Mouse (Mus musculus) lung, embryonic 14.5 days (tissue): ENCODE data around the gene Rtl8a. TPM values are rescaled to one million over a fixed set of nuclear protein-coding genes. Genes with fewer than 3 reads are reported as not detected.
"Not testable (repeated sequence)": the region's sequence is repeated elsewhere in the genome, so short reads cannot be mapped to it uniquely, and the experiment has no call there.

Experiments
- ATAC-seq: fragments of 200-750 bp; cut with Nextera tagmentation; 2 replicates; pipeline ENCODE4 v1.8.0; 2017; ENCODE audit warnings: mild to moderate bottlenecking, moderate TSS enrichment, moderate library complexity; ENCODE audit not compliant: insufficient read depth
- DNase-seq: peaks from one replicate; pipeline ENCODE4 v3.0.0-alpha.2; 2015
- H3K27ac ChIP-seq: fragments of 300-500 bp; sonication (generic); 2 replicates; pipeline ENCODE4 v1.5.1; 2014; ENCODE audit warnings: low read depth, mild to moderate bottlenecking, moderate library complexity
- H3K27me3 ChIP-seq: fragments of 300-500 bp; sonication (generic); 2 replicates; pipeline ENCODE4 v1.6.1; 2014; ENCODE audit warnings: low read length, control low read depth; ENCODE audit not compliant: insufficient read depth
- H3K36me3 ChIP-seq: fragments of 300-500 bp; sonication (generic); 2 replicates; pipeline ENCODE4 v1.6.1; 2014; ENCODE audit warnings: control low read depth; ENCODE audit not compliant: insufficient read depth
- H3K4me1 ChIP-seq: fragments of 300-500 bp; sonication (generic); 2 replicates; pipeline ENCODE4 v1.6.1; 2014; ENCODE audit warnings: antibody characterized with exemption, control low read depth; ENCODE audit not compliant: insufficient read depth
- H3K4me2 ChIP-seq: fragments of 300-500 bp; sonication (generic); 2 replicates; pipeline ENCODE4 v1.6.1; 2014; ENCODE audit warnings: mild to moderate bottlenecking
- H3K4me3 ChIP-seq: fragments of 300-500 bp; sonication (generic); 2 replicates; pipeline ENCODE4 v1.5.1; 2014; ENCODE audit warnings: low read depth, low read length
- H3K9ac ChIP-seq: fragments of 300-500 bp; sonication (generic); 2 replicates; pipeline ENCODE4 v1.6.1; 2014
- H3K9me3 ChIP-seq: fragments of 300-500 bp; sonication (generic); 2 replicates; pipeline ENCODE4 v1.6.1; 2016; ENCODE audit warnings: low read depth, low read length, control low read depth
- CTCF ChIP-seq: IDR thresholded peaks from 2 replicates; pipeline ENCODE4 v1.5.1; 2016; ENCODE audit warnings: antibody characterized with exemption, low read depth
- WGBS: fragments of 180-500 bp; shearing (Covaris S2); extraction: QIAGEN DNeasy Blood & Tissue Kit; methylation state at CpG from one replicate; pipeline ENCODE4 v1.1.7; 2014; 5-methylcytosine and 5-hydroxymethylcytosine counted together
- polyA plus RNA-seq: library from polyadenylated mRNA; unstranded; fragments of >200 nt; fragmentation: Nextera tagmentation; extraction: Ambion mirVana; gene quantifications from 2 replicates; pipeline ENCODE4 v1.2.1, GENCODE M21; 2014

The Rtl8a gene
- polyA plus RNA-seq, 1 experiment from 2014 or later, result 79.9 TPM

GRCm38 (mm10) chrX:53670294-53670693, 26.8 kb upstream of the Rtl8a start, which contains the start of gene Rtl8b:
Gene Rtl8b, minus strand, starts transcription at chrX:53670408.
- DNase-seq (peak; percentile 91), ATAC-seq (peak; percentile 95)
- no peak for TF ChIP-seq CTCF
- 13% methylated on average over 12 of the region's 15 CpGs for WGBS
- Histone ChIP-seq H3K27ac (peak within 1 kb of the TSS; percentile 18; the same call in 1 of the 2 replicates), H3K4me1 (no peaks in the 10 kb centered on the region), H3K9ac (no peak within 1 kb of the TSS), H3K4me2 (peak within 1 kb of the TSS; percentile 51), H3K27me3 (no peaks in the 10 kb centered on the region), H3K36me3 (no peaks in the 10 kb centered on the region), H3K9me3 (no peaks in the 10 kb centered on the region), H3K4me3 (peak within 1 kb of the TSS; percentile 27)

GRCm38 (mm10) chrX:53669557-53670270, 26.2 kb upstream of the Rtl8a start:
- peak; percentile 70 for ATAC-seq
- H3K27me3 ChIP-seq, DNase-seq, H3K9me3 ChIP-seq, H3K4me1 ChIP-seq, H3K36me3 ChIP-seq, H3K27ac ChIP-seq, H3K9ac ChIP-seq: not testable (repeated sequence)
- Histone ChIP-seq H3K4me2 (peak overlapping the region; percentile 38; the same call in 1 of the 2 replicates), H3K4me3 (peak overlapping the region; percentile 27)
- no CpG with 5 or more reads among the region's 36 CpGs for WGBS

GRCm38 (mm10) chrX:53652917-53653316, 9.4 kb upstream of the Rtl8a start:
- not testable (repeated sequence) for H3K4me2 ChIP-seq, H3K36me3 ChIP-seq, H3K27me3 ChIP-seq, H3K9me3 ChIP-seq, ATAC-seq, H3K4me3 ChIP-seq, H3K9ac ChIP-seq, H3K27ac ChIP-seq, H3K4me1 ChIP-seq, DNase-seq
- 46% methylated on average over 4 of the region's 4 CpGs for WGBS

DNA sequence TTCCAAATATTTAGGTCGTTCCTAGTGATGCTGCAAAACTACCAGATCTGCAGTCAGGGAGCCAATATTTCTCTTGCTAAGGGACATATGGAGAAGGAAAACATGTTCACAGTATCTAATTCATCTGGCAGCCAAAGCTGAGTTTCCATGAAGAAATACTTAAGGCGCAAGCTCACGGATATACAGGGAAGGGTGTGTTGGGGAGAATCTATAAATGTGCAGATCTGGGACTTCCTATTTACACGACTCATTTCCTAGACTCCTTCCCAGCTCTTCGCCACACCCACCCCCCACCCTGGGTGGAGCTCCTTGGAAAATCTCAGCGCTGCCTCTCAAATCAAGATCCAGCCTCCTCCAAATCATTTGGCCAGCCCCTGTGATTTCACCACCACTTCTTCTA, 2.4 kb upstream of the Rtl8a start:
- no peaks in the 10 kb centered on the region for H3K4me1 ChIP-seq
- H3K4me2 ChIP-seq, result no peak overlapping the region
- H3K9me3 ChIP-seq, result no peaks in the 10 kb centered on the region
- no peak overlapping the region for H3K9ac ChIP-seq
- no peaks in the 10 kb centered on the region for H3K27me3 ChIP-seq
- H3K4me3 ChIP-seq, result no peak overlapping the region
- WGBS, result 78% methylated on average over 6 of the region's 6 CpGs
- DNase-seq (peak; percentile 2), ATAC-seq (no peak)
- H3K27ac ChIP-seq, result no peak overlapping the region
- no peak for TF ChIP-seq CTCF
- H3K36me3 ChIP-seq, result no peaks in the 10 kb centered on the region

DNA sequence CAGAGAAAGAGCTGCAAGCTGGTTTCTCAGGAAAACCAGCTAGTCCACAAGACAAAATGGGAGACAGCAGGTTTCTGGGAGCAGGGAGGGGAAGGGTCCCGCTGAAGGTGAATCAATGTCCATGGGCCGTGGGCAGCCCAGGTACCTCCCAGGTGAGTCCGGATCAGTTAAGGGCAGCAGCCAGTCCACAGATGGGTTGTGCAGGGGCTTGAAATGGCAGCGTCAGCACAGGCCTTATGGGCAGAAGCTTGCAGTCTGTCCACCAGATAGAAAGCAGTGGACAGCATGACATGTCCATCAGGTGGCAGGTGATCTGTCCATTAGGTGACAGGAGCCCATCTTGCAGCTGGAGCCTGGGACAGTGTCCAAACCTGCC, 890 bp downstream of the Rtl8a start:
- not testable (repeated sequence) for H3K9ac ChIP-seq, DNase-seq, H3K4me1 ChIP-seq, H3K27ac ChIP-seq, H3K4me2 ChIP-seq, H3K9me3 ChIP-seq, ATAC-seq, H3K27me3 ChIP-seq, H3K36me3 ChIP-seq
- 40% methylated on average over 2 of the region's 4 CpGs for WGBS
- H3K4me3 ChIP-seq, result 0 out of 2 replicates have a peak overlapping the region, but pooled peaks have one; percentile 8

GRCm38 (mm10) chrX:53638107-53638506, 5.4 kb downstream of the Rtl8a start:
- H3K9me3 ChIP-seq, H3K4me2 ChIP-seq: not testable (repeated sequence)
- 54% methylated on average over 3 of the region's 3 CpGs for WGBS

GRCm38 (mm10) chrX:53611395-53611794, 32.1 kb downstream of the Rtl8a start:
- H3K9me3 ChIP-seq, ATAC-seq, H3K27ac ChIP-seq, H3K4me1 ChIP-seq, H3K9ac ChIP-seq, DNase-seq, H3K4me3 ChIP-seq, H3K27me3 ChIP-seq, H3K4me2 ChIP-seq, H3K36me3 ChIP-seq: not testable (repeated sequence)

More at GRCm38 (mm10) chrX:53638107-53638506, 5.4 kb downstream of the Rtl8a start:
- H3K27ac ChIP-seq, ATAC-seq, H3K4me3 ChIP-seq, DNase-seq, H3K9ac ChIP-seq, H3K36me3 ChIP-seq, H3K27me3 ChIP-seq, H3K4me1 ChIP-seq: not testable (repeated sequence)

DNA sequence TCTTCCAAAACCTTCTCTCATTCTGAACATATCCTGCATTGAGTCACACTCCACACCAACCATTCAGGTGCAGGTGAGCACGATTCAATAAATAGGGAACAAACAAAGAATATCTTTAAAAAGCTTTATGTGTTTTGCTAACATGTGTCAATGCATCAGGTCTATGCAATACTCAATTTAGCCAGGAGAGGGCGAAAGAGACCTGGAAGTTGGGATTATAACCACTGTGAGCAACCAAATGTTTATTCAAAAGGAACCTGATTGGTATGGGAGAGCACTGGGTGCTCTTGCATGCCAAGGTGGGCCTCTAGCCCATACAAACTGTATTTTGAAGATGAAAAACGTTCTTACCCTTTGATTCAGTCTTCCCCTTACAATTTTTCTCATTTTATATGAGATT, 32.9 kb downstream of the Rtl8a start:
- peak; percentile 70 for TF ChIP-seq CTCF
- H3K9me3 ChIP-seq, result no peaks in the 10 kb centered on the region
- no peaks in the 10 kb centered on the region for H3K36me3 ChIP-seq
- no peak overlapping the region for H3K4me2 ChIP-seq
- no peaks in the 10 kb centered on the region for H3K27me3 ChIP-seq
- WGBS, result 4% methylated on average over 3 of the region's 3 CpGs
- H3K4me3 ChIP-seq, result no peak overlapping the region
- ATAC-seq (no peak), DNase-seq (peak; percentile 87)
- no peak overlapping the region for H3K27ac ChIP-seq
- no peak overlapping the region for H3K9ac ChIP-seq
- no peaks in the 10 kb centered on the region for H3K4me1 ChIP-seq

- H3K36me3 ChIP-seq, DNase-seq, H3K9me3 ChIP-seq, ATAC-seq, H3K27ac ChIP-seq, H3K27me3 ChIP-seq, H3K4me1 ChIP-seq: not testable (repeated sequence)
- H3K4me3 ChIP-seq, result peak within 1 kb of the TSS; percentile 41
- H3K4me2 ChIP-seq, result peak within 1 kb of the TSS; percentile 61
- WGBS, result 78% methylated on average over 3 of the region's 4 CpGs
- peak within 1 kb of the TSS; percentile 52 for H3K9ac ChIP-seq
Measured at GRCm38 (mm10) chrX:53608879-53609278, 34.6 kb downstream of the Rtl8a start, which contains the start of gene Gm14597. Gene Gm14597, minus strand, starts transcription at chrX:53608979.
